Mouse (Mus musculus) left cerebral cortex, adult 6 months (tissue): ENCODE data around the gene Dio2. TPM values are rescaled to one million over a fixed set of nuclear protein-coding genes. Genes with fewer than 3 reads are reported as not detected.

Source experiments
- long read RNA-seq, 2 experiments: library from polyadenylated mRNA; unstranded; transcript quantifications; one replicate each; pipeline ENCODE4 v2.0.0; 2019 to 2020
- polyA plus RNA-seq: library from polyadenylated mRNA; unstranded; fragments of <200 nt; fragmentation: Nextera tagmentation; gene quantifications from 2 replicates; pipeline ENCODE4 v1.2.3, GENCODE M21; 2021

Dio2 gene
- 11.1 and 13.3 TPM in 2 replicates for polyA plus RNA-seq
- long read RNA-seq, experiment 1, full-length matches to known transcripts: 67 of 105 reads
- long read RNA-seq, experiment 1, partial matches to known transcripts: 0 of 105 reads
- long read RNA-seq, experiment 1, other reads (novel, unspliced or antisense): 38 of 105 reads
- long read RNA-seq, experiment 2, full-length matches to known transcripts: 7 of 26 reads
- long read RNA-seq, experiment 2, partial matches to known transcripts: 6 of 26 reads
- long read RNA-seq, experiment 2, other reads (novel, unspliced or antisense): 13 of 26 reads

GRCm38 (mm10) chr12:90738388-90739223 lies at the start of gene Dio2:
Gene Dio2, minus strand, starts transcription at chr12:90738438.

